Mouse (Mus musculus) right cerebral cortex, postnatal 25 days (tissue): ENCODE data around the gene Zfhx2.

Experiments used
- DNase-seq: peaks from one replicate; pipeline ENCODE4 v3.0.0; 2022

Zfhx2 gene

DNA sequence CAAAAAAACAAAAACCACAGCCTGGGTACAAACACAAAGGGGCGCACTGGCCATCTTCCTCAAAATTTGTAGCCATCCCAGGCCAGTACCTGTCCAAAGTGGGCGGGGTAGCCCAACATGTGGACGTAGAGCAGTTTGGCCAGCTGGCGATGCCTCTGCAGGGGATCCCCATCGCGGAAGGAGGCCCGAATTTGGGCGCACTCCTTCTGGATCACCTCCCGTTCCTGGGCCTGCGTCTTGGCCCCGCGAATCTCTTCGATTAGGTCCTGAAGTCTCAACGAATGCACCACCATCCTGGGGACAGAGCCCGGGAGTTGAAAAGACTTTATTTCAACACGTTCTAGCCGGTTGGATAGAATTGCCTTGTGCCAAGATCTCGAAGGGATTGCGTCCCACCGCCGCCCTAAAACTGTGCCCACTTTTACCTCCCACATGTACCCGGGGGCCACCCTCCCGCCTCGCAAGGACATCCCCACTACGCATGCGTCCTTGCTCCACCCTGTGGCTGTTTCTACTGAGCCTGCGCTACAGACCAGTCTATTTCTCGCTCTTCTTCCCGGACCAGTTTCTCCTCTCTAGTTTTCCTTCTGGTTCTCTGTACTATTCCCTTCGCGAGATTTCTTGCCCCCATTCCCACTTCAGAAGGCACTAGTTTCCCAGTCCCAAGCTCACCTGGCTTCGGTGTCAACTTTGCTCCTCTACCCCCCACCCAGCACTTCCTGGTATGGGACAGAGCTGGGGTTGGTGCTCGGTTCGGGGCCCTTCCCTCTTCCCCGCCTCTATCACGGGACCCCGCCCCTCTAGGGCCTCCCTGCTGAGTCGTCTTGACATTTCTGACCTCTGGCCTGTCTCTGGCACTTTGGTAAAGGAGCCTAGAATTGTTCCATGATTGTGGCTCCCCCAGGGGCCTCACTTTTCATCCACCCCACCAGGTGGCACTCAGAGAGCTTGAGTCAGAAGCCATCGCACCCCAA lies 14.0 kb upstream of the Zfhx2 start, which contains the start of gene Ap1g2:
Ap1g2 (minus strand) TSS at position 758 of the 974 bp plus-strand sequence.
- peak; percentile 85 for DNase-seq

DNA sequence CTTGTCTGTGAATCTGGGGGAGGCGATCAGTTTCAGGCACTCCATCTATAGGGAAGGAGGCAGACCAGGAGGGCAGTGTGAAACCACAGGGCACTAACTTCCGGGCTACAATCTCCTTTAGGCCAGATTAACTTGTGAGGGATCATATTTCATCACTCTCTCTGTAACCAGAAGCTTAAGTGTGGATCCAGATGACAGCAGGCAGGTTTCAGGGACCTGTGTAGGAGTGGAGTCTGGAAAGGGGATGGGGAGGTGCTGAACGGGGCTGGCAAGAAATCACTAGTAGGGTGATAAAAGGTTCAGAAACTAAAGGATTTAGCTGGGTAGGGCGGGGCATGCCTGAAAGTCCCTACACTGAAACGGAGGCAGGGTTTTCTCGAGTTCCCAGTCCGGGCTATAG lies 13.3 kb upstream of the Zfhx2 start:
- no peak for DNase-seq

DNA sequence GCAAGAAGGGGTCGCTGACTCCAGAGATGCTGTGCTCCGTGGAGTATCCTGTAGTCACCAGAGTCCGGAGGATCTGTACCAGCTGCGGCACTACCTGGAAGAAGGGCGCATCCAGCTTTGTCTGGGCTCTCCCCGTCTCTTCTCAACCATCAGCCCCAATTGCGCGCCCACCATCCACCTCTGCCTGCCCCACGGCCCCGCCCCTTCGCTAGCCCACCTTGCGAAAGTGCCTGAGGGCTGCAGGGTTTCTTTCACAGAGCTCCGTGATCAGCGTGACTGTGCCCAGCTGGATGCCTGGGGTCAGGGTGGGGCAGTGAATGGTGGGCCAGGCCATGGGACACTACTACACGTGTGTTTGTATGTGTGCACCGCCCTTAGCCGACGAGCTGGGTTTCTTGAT lies 12.2 kb upstream of the Zfhx2 start:
- no peak for DNase-seq

DNA sequence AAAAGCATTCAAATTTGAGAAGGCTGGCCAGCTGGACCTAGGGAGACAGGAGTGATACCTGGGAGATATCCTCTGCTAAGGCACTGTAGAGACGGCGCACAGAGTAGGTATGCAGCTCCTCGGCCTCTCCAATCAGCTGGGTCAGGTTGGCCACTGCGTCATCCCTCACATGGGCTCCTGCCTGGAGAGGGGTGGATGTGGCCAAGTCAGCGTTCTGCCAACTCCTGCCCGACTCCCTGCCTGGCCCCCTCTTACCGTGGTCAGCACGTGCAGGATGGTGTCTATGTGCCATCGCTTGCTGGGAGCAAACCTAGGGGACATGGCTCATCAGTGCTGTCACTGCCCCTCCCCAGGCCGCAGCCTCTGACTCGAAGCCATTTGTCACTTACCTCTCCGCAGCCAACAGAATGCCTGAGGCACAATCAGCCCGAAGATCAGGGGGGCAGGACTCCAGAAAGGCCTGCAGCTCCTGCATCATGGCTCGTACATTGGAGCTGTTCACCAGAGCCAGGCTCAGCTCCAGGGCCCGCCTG lies 10.2 kb upstream of the Zfhx2 start:
- DNase-seq, result no peak

DNA sequence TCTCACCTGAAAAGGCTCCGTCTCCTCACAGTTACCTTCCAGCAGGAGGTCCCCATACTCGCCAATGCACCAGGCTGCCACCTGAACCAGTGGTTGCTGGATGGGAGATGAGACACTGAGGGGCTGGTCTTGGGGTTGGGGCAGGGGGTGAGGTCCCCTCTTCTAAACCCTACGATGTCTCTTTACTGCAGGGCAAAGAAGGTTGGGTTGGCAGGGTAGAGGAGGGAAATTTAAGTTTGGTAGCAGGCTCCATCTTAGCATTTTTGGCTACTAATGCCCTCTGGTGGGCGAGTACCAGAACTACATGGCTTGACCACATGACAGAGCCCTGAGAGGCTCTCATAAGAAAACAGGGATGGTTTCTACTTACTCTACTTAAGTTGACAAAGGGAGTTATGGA lies 9.5 kb upstream of the Zfhx2 start:
- DNase-seq, result no peak

DNA sequence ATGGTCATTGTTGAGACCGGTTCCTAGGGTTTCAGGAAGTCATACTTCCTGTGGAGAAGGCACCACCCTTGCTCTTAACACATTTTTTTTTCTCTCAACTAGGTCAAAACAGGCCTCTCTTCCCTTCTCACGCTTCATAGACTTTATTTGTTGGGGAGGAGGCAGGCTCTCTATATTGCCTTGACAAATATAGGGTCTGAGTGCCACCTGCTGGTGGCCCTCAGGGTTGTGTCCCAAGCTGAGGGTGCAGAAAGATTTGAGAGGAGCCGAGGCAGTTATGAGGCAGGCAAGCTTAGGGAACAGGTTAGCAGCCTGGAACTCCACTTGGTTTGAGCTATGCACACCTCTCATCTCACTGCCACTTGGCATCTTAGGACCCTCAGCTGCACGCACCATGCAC lies 5.9 kb upstream of the Zfhx2 start:
- no peak for DNase-seq

DNA sequence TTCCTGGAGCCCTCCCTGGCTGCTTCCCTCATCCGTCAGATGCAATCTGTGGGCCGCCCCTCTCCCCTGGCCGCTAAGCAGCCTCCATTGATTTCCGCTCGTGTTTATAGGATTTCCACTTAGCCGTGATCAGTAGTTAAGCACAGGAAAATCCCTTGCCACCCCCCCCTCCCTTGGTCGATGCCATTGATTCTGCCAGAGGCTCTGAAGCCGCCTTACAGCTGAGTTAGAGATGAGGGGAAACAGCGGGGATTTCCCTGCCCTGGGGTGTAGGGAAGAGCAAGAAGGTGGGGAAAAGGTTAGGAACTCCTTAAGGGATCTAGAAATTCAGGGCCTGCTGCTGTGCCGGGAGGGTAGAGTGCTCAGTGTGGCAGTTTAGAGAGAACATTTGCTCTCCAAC lies 5.5 kb upstream of the Zfhx2 start:
- no peak for DNase-seq

DNA sequence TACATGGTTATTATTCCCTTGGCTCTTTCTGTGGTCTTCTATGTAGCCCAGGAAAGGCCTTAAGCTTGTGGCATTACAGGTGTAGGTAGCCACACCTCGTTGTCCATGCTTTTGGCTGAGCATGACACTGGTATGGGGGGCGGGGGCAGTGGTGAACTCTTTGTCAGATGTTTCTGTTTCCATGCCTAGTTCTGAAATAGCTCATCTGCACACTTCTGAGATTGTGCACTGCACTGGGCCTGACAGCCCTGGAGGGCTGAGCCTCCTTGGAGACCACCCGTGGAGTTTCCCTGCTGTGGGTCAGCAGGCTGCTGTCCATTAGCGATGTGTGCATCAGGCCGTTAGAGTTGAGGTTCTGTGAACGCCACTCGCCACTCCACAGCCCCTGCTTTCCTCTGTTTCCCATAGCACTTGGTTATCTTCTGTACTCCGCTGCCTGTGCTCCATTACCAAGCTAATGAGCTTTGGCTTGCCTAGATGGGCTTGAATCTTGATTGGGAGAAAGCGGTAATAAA lies 4.5 kb upstream of the Zfhx2 start:
- DNase-seq, result no peak

DNA sequence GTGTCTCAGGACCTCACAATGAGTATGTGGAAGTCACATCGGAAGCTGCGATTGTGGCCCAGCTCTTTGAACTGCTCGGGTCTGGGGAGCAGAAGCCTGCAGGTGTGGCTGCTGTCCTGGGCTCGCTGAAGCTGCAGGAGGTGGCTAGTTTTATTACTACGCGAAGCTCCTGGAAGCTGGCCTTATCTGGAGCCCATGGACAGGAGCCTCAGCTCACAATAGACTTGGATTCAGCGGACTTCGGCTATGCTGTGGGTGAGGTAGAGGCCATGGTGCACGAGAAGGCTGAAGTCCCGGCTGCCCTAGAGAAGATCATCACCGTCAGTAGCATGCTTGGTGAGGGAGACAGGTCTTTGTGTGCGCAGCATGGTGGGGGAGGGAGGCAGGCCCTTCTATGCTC lies 3.5 kb upstream of the Zfhx2 start:
- DNase-seq, result no peak

DNA sequence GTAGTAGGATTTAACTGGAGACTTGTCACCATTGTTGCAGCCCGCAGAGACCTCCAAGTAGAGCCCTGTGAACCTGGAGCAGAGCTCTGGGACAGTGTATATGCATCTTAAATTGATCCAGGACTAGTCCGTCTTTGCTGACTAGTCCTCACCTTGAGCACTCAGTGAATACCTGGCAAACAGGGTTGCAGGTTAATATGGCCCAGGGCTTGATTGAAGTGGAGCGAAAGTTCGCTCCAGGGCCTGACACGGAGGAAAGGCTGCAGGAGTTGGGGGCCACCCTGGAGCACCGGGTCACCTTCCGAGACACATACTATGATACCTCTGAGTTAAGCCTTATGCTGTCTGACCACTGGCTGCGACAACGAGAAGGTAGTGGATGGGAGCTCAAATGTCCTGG lies 3.1 kb upstream of the Zfhx2 start:
- no peak for DNase-seq

DNA sequence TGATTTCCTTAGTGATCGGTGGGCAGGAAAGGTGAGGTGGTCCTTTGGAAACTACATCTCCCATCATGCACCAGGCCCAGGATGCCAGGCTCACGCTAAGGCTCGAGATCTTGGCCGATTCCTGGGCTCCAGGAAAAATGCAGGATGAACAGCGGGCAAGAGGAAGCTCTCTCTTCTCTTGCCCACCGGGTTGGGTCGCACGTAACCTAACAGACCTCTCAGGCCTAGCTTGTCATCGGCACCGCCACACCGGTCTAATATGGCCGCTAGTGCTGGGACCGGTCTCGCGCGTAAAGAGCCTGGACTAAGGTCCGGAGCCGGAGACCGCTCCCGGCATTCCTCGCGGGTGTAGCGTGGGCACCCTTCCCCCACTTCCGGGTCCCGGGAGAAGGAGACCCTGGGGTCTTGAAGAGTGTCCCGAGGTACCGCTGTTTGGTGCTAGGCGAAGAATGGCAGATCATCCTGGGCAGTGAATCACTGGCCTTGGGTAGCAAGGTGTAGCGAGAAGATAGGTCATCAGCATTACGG lies 2.6 kb upstream of the Zfhx2 start, which contains the start of gene Thtpa:
Thtpa (plus strand) TSS at position 81 of the 528 bp plus-strand sequence.
- DNase-seq, result peak; percentile 84

DNA sequence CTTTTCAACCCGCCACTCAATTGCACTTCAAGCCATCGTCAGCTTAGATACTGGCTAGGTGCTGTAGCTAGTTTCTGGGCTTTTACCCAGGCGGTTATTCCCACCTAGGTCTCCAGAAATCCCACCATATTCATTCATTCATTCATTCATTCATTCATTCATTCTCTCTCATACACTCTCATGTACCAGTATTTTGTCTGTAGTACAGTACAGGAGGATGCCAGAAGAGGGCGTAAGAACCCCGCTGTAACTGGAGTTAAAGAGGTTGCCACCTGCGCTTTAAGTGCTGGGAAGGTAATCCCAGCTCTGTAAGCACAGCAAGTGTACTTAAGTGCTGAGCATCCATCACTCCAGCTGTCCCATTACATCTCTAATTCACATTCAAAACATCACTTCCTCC lies 1.8 kb upstream of the Zfhx2 start:
- DNase-seq, result no peak

DNA sequence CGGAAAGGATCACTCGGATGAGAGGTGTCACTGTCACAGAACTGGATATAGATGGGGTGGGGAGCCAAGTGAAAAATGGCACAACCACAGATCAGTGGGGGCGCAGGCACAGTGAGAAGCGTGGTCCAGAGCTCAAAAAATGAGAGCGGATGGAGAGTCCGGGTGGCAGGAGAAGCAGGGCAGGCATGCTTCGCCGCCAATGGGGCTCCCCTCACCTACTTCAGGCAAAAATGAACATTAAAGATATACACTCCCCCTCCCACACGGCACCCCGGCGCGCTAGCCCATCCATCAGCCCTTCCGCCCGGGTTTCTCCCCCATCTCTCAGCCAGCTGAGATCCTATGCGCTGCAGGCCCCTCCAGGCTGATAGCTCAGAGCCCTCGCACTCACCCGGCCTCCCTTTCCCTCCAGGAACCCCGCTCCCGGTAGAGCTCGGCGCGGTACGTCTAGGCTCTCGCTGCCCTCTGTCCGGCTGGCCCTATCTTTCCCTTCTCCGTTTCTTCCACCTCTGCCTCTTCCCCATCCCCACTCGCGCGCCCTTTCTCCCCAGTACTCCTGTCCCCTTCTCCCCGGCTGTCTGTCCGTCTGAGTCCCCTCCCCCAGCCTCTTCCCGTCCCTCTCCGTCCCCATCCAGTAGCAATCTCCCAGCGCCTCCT lies 787 bp downstream of the Zfhx2 start:
- DNase-seq, result no peak

DNA sequence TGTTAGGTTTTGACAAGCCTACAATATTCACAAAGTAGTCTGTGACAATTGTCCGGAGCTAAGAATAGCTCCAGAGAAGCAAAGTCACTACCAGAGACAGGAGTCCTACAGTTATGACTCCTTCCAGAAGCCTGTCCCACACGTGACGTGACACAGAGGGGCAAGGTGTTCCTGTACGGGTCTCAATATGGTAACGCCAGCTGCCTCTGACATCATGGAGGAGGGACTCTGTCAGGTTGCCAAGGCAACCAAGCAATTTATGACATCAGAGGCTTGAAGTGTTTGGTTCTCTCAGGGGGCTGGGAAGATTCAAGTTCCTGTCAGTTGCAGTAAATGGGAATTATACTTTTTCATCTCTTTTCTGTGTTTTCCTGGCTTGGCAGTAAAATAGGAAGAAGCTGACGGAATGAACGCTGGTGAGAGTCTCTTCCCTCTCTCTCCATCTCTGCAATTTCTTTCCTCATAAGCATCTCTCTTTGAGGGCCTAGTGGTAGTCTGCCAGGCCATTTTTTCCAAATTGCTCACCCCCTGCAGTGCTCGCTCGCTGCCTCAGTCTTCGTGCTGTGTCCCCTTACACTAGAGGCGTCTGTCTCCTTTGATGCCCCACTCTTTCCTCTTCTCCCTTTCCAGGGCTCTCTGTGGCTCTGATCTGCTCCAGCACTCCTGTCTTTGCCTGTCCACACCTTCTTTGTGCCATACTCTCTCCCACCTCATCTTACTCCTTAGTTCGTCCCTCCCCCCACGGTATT lies 2.8 kb downstream of the Zfhx2 start:
- DNase-seq, result peak; percentile 71

DNA sequence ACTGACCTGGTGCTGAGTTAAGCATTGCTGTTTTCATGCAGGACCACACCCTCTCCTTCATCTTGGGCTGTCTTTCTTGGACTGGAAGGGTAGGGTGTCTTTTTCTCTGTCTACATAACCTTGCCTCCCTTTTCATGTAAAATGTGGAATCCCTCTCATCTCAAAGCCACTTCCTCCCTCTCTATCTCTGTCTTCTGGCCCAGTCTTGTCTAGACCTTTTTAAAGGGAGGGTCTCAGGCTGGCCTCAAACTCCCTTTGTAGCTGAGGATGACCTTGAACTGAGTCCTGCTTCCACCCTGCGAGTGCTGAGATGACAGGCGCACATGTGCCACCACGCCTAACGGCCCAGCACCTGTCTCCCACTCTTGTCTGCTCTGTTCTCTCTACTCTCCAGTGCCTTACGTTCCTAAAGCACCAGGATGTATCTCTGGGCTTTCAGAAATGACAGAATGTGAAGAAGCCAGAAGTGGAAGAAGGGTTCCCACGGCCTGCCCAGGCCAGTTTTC lies 6.1 kb downstream of the Zfhx2 start:
- DNase-seq, result no peak

DNA sequence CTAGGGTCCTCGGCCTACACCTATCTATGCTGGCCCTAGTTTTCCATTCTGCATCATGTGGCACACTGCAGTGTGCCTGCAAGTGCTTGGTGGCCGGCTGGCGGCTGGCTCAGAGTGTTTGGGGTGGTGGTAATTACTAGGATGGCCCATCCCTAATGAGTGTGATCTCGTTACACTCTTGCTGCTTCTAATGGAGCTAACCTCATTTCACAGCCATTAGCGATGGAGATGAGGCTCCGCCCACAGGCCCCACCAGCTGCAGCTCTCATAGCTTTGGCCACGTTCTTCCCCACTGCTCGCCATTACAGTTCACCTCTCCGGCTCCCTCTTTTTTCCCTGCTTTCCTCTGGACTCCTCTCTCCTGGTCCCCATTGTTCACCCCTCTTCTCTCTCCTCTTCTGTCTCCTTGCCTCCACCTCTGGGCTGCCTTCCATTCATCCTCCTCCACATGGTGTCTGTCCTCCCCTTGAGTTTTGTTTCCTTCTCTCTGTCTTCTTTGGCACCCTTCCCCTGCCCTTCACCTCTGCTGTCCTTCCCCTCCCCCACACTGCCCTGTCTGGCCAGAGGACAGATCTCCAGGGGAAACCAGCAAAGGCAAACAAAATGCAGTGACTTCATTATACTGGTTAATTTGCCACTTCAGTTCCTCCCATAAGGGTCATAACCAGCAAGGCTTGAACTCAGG lies 6.7 kb downstream of the Zfhx2 start:
- DNase-seq, result no peak

DNA sequence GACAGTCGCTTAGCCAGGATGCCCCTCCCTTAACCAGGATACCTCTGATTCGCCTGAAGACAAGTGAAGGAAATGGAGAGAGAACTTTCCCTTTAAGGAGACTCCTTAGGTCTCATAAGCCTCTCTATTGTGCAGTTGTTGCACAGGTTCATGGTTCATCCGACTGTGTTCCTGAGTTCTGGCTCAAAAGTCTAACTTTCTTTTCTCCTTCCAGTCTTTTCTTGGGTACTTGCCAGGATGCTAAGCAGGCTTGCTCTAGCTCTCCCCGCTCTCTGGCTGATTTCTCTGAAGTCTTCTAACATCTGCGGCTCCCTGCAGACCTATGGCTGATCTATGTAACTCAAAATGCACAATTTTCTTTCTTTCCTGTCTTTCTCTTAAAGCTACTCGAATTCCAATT lies 8.6 kb downstream of the Zfhx2 start:
- no peak for DNase-seq

DNA sequence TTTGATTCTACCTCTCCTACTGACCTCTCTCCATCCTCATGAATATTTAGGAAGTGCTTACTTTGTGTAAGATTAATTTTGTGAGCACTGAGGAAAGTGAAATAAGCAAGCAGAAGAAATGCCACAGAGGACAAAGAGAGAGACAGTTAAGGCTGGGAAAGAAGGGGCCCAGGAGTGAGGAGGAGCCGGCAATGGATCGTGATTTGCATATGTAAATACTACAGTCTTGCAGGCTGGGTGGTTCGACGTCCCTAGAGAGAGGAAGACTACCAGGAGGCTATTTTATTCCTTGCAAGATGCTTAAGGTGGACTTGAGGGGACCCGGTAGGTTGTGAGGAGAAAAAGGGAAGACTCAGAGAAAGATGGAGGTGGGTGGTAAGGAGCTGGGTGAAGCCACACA lies 11.0 kb downstream of the Zfhx2 start:
- no peak for DNase-seq

DNA sequence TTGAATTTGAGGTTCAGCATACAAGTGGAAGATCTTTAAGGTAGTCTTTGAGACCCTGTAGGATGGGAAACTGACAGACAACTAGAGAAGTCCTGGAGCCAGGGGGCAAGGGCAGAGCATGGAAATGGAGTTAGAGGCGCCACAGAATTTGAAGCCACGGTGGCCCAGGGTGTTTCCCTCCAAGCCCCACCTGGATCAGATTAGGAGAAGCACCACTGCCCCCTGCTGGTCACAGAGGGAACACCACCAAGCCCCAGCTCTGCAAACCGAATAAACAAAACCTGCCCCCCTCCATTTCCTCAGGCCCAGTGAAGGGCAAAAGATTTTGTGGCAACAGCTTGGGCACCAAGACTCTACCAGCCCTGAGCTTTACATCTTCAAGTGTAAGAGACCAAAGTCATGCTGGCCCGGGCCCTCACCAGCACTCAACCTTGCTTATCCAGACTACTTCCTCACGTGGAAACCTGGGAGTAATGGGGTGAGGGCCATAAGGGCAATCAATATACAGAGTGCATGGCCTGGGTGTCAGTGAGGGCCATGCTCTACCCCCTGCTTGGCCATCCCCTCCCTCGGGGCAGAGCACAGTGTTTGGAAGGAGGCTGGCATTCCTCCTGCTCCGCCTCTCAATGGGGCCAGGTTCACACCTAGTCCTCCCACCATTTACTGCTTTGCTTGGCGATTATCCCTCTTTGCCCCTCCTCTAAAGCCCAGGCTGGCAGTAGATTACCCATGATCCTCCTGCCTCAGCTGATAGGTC lies 12.7 kb downstream of the Zfhx2 start:
- no peak for DNase-seq

DNA sequence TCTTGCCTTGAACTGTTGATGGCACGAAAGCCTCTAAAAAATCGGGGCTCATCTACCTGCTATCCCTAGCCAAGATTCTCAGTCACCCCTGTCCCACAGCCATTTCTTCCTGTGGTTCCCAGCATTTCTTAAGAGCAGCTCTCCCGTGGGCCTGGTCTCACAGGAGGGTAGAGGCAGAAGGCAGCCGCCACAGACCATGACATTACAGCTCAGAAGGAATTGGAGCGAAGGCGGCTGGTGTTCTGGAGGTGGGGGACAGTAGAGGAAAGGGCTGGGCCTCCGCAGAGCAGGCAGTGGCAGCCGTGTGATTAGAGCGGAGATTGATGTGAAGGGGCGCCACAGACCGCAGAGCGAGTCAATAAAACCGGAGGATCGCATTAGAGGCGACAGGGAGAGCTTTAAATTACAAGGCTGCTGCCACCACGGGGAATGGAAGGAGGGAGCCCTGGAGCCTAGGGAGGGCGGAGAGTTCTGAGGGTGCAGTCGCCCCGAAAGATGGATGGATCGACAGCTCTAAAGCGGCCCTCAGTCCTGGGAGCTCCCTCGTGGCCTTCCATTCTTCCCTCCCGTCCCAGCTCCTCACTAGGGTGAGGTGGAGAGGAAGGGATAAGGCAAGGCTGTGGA lies 13.6 kb downstream of the Zfhx2 start:
- no peak for DNase-seq
